Mouse (Mus musculus): ENCODE results near the gene Ube2cbp.

The Ube2cbp gene

DNA sequence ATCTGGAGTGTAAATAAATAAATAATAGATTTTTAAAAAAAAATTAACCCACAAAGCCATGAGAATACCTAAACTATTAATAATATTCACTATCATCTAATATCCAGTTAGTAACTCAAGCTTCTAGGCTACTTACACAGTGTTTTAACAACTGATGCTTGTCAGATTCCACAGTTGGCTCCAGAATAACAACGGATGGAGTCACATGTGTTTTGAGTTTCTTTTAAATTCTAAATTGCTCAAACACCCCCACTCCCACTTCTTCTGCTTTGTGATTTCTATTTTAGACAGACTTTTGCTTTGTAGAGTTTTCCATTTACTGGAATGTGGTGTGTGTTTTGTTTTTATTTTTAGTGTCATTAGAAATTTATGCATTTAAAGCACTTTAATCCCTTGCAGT lies 140.0 kb downstream of the Ube2cbp start:
- ATAC-seq (ENCODE audit: low TSS enrichment), result no peak

GRCm38 (mm10) chr9:86319516-86320140 lies 145.1 kb downstream of the Ube2cbp start:
- no peak for ATAC-seq (ENCODE audit: low TSS enrichment)

DNA sequence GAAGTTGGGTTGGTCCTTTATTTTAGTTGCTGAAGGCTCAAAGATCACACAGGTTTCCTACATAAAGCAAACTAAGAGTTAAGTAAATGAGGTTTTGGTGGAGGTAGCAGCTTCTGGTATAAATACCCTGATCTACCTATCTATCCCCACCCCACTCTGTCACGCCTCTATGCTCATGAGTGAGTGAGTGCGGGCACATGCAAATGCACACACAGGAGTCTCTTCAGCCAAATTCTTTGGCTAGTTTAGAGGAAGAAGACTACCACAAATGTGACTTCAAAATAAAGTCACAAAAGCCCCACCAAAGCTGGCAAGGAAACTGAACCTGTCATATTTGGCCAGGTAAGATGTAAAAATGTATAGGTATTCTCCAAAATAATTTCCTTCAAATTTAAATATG lies 149.1 kb downstream of the Ube2cbp start:
- no peak for ATAC-seq (ENCODE audit: low TSS enrichment)

- ATAC-seq (ENCODE audit: low TSS enrichment), result no peak
These were observed 156.1 kb downstream of the Ube2cbp start for GRCm38 (mm10) chr9:86308616-86309015.

GRCm38 (mm10) chr9:86306556-86306955 lies 158.2 kb downstream of the Ube2cbp start:
- no peak for ATAC-seq (ENCODE audit: low TSS enrichment)

GRCm38 (mm10) chr9:86301407-86301806 lies 163.3 kb downstream of the Ube2cbp start:
- ATAC-seq (ENCODE audit: low TSS enrichment), result no peak

DNA sequence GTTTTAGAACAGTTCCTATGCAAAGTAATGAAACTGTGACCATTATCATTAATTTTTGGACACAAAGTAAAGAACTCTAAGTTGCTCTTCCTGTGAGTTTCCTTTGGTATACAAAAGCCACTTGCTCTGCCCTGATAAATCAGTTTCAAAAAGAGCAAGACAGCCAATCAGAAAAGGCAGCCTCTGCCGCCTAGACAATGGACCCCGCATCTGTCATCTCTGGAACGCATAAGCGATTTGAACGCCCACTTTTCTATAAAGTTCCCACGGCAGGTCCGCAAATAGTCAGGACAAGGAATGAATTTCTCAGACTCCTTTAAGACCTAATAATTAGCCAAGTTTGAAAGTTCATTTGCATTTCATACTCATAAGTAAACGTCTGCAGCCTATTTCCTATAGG lies 166.2 kb downstream of the Ube2cbp start:
- ATAC-seq (ENCODE audit: low TSS enrichment), result no peak

GRCm38 (mm10) chr9:86298131-86298530 lies 166.6 kb downstream of the Ube2cbp start:
- no peak for ATAC-seq (ENCODE audit: low TSS enrichment)

DNA sequence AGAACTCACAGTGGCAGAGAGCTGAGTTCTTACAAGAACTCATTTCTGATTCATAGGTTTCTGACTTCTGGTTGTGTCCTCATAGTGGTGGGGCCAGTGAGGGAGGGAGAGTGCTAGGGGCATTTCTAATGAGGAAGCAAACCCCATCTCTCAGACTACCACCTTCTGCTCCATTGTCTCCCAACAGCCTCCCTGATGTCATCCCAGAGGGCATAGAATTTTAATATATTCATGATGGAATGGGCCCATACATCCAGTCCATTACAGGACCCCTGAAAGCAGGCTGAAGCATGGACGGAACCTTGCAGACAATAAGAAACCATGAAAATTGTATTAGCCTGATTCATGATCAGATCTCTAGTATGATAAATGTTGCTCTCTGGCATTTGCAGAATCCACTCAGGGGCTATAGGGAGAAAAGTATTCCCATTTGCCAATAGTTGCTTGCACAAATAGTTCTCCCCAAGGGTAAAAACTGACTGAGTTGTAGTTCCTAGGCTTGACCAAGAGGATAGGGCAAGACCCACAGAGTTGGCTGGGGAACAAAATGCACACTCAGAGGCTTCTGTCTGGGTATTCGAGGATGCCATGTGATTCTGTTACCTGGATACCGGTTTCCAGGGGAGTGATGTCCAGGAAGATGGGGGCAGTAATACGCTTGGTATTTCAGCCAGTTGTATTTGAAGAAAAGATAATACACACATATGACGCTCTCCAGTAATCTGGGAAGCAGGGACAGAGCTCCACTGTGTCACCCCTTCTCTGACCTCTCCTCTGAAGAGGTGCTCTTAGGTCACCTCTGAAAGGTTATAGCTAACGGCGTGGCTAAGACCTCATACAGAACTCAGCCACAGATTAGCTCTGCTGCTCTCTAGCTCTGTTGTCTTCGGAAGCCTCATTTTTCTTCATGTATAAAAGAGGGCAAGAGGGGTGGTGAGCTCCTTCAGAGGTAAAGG lies 167.8 kb downstream of the Ube2cbp start:
- ATAC-seq (ENCODE audit: low TSS enrichment), result no peak

- ATAC-seq (ENCODE audit: low TSS enrichment), result no peak
These were observed 177.2 kb downstream of the Ube2cbp start for GRCm38 (mm10) chr9:86287570-86287954.

DNA sequence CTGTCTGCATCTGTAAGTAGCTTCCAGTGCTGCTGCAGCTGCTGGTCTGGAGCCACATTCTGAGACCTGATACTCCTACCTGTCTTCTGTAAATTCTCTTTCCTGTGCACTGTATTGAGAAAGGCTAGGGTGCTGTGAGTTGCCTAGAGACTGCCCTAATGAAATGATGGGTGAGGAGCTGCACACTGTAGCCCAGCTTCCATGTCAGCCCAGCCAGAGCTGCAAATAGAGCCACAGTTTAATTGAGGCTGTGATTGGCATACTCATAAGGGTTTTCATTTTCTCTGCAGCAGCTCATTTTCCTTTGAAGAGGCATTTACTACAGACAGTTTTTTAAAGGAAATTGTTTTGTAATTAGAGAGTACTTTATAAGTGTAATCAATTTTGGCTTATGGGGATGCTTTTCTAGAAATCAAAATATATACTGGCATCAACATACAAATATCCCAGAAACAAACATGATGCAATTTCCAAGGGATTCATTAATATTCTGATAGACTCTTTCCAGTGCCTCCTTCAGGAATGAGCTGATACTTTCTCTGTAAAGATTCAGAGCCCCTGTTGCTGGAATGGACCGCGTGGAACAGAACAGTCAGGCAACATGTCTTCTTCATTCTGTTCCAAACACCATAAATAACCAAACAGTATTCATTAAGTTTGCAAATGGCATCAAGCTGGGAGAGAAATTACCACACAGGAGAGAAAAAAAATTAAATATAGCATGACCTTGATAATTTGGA lies 177.8 kb downstream of the Ube2cbp start:
- peak; percentile 70 for ATAC-seq (ENCODE audit: low TSS enrichment)

DNA sequence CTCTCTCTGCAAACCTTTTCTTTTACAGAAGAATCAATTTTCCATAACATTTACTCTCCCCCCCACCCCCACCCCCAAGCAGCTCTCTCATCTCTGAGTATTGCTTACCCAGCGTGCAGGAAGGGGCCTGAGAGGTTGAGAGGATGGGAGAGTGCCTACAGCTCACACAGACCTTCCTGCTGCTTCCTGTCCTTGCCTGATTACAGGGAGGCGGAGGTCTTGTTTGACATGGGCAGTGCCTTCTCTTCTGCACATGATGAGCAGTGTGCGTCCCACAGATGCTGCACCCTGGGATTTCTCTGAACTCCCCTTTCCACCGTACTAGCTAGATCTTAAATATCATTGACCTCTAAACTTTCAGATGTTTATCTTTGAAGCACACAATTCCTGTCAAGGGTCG lies 182.2 kb downstream of the Ube2cbp start:
- ATAC-seq (ENCODE audit: low TSS enrichment), result no peak

DNA sequence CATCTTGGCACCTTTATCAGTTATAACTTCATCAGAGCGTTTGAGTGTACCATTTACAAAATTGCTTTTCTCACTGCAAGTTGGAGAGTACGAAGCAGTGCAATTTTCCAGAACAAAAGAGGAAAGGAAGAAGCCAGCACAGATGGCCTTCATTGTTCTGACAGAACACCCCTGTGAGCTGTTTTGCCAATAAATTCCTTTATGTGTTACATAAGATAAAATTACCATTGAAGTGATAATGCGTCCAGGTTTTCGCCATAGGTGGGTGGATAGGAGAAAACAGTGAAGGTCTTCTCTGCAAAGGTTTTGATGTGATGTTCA lies 183.6 kb downstream of the Ube2cbp start:
- ATAC-seq (ENCODE audit: low TSS enrichment), result peak; percentile 62; the same call in 1 of the 2 replicates

DNA sequence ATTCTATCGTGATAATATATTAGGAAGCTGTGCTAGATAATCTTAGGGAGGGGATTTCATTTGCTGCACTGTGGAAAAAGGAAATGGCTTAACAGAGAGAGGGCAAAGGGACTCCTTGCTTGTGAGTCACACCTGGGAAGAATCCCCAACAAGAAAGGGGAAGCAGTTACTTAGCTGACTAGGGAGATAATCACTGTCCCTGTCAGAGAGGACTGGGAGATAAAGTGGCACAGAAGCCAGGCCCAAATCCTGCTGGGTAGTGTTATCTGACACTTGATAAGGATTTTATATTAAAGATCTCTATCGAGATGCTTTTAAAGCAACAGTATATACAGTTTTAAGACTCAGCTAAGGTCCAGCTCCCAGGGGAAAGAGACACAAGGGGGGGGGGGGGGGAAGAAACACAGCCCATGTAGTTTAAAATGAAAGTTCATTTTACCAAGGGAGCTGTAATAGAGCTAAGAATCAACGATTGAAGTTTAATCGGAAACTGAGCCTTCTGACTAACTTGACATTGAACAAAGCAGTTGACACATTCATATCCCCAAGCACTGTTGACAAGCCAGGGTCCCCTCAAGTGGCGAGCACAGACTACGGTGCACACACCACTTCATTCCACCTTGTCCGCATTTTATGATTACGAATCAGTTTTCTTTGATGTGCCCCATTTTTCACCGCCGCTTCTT lies 184.1 kb downstream of the Ube2cbp start:
- no peak for ATAC-seq (ENCODE audit: low TSS enrichment)

DNA sequence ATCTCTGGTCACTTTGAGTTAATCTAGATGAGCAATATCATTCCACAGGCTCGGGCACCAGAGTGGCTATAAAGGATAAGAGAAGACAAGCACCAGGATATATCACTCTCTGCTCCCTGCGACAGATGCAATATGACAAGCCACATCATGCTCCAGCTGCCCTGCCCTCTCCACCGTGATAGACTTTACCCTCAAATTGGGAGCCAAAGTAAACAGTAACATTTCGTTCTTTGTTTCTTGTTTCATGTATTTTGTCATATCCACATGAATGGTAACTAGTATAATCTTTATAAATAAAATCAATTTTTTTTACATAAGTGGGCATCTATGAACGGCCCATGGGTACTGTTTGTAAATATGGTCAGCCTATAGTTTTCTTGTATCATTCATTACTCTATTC lies 195.2 kb downstream of the Ube2cbp start:
- ATAC-seq (ENCODE audit: low TSS enrichment), result no peak

GRCm38 (mm10) chr9:86266658-86267057 lies 198.1 kb downstream of the Ube2cbp start:
- no peak for ATAC-seq (ENCODE audit: low TSS enrichment)
